Mouse (Mus musculus): ENCODE measurements around the gene Klf7.

DNA sequence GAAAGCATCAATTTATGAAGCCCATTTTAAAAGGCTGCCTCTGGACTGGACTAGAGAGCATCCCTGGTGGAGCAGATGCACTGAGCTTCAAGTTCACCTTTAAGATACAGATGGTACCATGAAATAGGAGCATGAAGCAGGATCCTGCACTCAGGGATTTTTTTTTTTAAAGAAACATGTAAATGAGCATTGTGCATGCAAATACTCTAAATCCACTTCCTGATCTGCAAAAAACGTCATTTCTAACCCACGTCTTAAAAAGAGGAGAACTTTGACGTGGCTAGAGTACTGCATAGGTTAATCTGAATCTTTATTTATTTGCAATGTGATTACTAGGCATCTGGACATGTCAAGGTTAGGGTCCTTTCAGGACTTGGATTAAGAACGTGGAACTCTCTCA lies 73.5 kb downstream of the Klf7 start:
- TF ChIP-seq JUND (IDR thresholded peaks at IDR 0.05; ENCODE audit: low read depth, low read length): no peak
- TF ChIP-seq ZKSCAN1 (IDR thresholded peaks at IDR 0.05; ENCODE audit: low read depth, low read length): no peak

All from MEL (cell line).